Mouse (Mus musculus) CD4-positive, CD25-positive, alpha-beta regulatory T cell, adult 4 months (primary cell): ENCODE measurements around the gene Sbk2. TPM values are rescaled to one million over a fixed set of nuclear protein-coding genes. Genes with fewer than 3 reads are reported as not detected.

ENCODE experiments used
- ATAC-seq: one replicate; pipeline ENCODE4 v1.8.0; 2017
- polyA plus RNA-seq, 2 experiments: library from polyadenylated mRNA; unstranded; fragments of 100-300 nt; shearing (Covaris generic); gene quantifications; one replicate each; pipeline ENCODE4 v1.2.1; 2017

The Sbk2 gene
- polyA plus RNA-seq, 2 experiments from 2014 or later: not detected

DNA sequence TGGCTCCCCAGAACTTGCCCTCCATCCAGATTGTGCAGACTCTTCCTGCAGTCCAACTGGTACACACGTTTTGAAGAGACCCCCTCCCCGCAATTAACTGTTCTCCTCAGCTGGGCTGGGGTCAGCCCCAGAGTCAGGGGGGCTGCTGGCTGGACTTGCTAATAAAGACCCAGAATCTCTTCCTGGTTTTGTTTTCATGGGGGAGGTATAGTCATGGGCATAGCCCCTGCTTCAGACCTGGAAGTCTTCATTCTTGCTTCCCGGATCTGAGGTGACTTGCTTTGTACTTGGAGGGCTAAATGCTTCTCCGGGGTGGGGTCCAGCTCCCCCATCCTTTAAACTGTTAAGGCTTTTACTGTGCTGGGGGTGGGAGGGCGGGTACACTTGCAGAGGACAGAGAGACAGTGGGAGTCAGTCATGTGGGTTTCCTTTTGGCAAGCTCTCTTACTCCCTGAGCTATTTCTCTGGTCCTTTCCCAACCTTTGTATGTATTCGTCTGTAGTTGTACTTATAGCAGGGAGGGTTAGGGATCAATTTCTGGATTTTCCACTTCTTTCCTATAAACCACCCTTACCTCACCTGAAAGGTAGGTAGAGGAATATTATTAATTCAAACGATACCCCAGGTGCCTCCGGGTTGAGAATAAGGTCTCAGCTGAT lies 42.3 kb downstream of the Sbk2 start, which contains the start of gene Nat14:
Gene Nat14, plus strand, starts transcription at position 205 of the 659 bp plus-strand sequence.
- no peak for ATAC-seq

DNA sequence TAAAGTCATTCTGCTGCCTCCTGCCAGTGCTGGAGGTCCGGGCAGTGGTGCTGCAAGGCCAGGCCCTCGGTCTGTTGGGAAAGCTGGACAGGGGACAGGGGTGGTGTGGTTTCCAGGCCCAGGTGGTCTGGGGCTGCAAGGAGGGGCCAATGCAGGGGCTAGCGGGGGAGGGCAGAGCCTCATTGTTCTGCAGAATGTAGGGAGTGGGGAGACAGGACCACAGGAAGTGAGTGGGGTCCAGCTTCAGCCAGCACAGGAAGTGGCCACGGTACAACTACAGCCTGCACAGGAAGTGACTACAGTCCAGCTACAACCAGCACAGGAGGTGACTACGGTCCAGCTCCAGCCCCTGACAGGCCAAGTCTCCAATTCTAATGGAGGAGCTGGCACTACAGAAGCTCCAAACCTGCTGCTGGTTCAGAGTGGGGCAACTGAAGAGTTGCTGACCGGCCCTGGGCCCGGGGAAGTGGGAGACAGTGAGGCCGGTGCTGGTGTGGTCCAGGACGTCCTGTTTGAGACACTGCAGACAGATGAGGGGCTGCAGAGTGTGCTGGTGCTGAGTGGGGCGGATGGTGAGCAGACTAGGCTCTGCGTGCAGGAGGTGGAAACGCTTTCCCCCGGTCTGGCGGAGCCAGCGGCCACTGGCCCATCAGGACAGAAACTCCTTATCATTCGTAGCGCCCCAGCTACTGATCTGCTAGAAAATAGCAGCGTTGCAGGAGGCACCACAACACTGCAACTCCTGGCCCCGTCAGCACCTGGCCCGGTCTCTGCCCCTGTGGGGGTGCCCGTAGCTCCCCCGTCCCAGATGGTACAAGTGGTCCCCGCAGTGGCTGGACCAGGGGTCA lies 43.0 kb downstream of the Sbk2 start:
- no peak for ATAC-seq

DNA sequence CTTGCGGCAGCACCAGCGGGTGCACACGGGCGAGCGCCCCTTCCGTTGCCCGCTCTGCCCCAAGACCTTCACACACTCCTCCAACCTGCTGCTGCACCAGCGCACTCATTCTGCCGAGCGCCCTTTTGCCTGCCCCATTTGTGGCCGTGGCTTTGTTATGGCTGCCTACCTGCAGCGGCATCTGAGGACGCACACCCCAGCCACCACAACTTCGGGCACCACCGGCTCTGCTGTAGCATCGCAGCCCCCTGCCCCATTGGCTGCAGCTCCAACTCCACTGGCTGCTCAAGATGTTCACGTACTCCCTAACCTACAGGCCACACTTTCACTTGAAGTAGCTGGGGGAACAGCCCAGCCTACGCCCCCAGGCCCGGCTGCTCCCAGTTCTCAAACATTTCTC lies 43.7 kb downstream of the Sbk2 start:
- ATAC-seq: no peak

DNA sequence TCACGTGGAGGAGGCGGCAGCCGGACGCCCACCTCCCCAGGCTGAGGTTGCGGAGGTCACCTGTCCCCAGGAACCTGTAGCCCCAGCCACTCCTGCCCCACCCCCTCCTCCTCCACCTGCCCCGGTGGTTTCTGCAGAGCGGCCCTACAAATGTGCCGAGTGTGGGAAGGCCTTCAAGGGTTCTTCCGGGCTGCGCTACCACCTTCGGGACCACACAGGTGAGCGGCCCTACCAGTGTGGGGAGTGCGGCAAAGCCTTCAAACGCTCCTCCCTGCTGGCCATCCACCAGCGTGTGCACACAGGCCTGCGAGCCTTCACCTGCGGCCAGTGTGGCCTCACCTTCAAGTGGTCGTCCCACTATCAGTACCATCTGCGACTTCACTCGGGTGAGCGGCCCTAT lies 44.2 kb downstream of the Sbk2 start:
- no peak for ATAC-seq

DNA sequence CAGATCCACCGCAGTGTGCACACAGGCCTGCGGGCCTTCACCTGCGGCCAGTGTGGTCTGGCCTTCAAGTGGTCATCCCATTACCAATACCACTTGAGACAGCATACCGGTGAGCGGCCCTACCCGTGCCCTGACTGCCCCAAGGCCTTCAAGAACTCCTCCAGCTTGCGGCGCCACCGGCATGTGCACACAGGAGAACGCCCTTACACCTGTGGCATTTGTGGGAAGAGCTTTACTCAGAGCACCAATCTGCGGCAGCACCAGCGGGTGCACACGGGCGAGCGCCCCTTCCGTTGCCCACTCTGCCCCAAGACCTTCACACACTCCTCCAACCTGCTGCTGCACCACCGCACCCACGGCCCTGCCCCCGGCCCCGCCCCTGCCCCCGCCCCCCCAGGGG lies 45.1 kb downstream of the Sbk2 start:
- no peak for ATAC-seq

DNA sequence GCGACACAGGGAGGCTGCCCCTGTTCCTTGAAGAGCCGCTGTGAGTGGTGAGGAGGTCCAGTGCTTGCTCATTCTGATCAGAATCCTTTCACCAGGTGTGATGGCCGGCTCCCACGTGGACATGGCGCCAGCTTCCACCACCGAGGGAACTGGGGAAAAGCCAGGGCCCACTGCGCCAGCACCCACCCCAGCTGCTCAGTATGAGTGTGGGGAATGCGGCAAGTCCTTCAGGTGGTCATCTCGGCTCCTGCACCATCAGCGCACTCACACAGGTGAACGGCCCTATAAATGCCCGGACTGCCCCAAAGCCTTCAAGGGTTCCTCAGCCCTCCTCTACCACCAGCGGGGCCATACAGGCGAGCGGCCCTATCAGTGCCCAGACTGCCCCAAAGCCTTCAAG lies 45.5 kb downstream of the Sbk2 start:
- ATAC-seq: no peak

DNA sequence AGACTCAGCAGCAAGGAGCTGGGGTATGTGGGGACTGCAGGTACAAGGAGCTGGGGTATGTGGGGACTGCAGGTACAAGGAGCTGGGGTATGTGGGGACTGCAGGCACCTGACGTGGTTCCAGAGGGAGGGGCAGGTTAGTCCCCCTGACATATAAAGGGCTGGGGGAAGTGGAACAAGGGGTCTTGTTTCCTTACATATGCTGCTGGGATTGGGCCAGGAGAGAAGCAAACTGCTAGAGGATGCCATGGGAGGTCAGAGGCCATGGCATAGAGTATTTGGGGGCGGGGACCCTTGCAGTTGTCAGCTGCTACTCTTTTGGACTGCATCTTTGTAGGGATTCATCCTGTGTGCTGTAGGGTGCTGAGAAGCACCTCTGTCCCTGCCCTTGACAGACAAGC lies 46.7 kb downstream of the Sbk2 start:
- no peak for ATAC-seq

DNA sequence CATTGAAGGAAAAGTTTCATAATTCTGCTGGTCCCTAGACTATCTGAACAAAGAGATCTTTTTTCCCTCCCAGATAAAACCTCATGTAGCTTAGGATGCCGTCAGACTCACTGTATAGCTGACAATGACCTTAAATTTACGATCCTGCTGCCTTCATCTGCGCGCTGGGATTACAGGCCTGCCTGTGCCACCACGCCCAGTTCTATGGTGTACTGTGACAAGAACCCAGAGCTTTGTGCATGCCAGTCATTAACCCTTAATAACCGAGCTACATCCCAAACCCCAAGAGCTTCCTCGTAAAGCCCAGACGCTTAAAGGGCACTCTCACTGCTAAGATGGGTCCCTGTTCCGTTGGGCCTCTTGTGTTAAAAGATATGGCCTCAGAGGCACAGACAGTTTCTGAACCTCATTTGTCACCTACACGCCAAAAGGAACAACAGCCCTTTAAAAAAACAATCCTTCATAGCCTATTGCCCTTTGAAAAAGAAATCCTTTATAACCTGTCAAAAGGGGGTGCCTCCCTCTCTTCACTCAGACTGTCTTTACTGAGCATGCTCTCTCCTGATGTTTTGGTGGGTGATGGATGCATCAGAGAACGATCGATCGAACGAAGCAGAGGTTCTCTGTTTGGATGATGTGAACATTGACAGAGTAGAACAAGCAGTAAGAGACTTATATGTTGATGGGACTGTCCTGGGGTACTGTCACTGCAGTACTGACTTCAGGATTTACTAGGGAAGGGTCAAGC lies 48.4 kb downstream of the Sbk2 start:
- ATAC-seq: peak; percentile 30

DNA sequence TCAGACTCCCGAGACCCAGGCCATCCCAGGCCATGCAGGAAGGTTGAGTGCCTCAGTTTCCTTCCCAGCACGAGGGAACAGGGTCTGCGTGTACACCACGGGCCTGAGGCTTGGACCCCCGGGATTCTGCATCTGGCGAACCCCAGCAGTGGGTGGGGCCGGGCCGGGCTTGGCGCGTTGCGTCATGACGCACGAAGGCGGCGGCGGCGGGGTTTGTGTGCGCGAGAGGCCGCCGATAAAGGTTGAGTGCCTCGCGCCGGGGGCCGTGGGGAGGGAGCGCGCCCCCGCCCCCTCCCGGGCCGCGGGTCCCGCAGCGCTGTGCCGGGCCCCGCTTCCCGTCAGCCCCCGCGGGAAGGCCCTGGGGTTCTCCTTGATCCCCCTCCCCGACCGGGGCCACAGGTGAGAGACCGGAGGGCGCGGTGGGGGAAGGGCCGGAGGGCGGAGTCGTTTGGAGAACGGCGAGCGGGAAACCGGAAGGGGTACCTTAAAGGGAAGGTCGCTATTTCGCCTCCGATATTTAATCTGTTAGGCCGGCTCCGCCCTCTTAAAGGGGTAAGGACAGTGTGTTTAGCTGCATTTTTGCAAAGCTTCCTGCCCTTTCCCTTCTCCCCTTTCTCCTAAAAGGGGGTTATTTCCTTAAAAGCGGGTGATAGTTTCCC lies 49.1 kb downstream of the Sbk2 start, which contains the start of gene Zfp628:
Gene Zfp628, plus strand, starts transcription at position 211 of the 659 bp plus-strand sequence.
- peak; percentile 86 for ATAC-seq

DNA sequence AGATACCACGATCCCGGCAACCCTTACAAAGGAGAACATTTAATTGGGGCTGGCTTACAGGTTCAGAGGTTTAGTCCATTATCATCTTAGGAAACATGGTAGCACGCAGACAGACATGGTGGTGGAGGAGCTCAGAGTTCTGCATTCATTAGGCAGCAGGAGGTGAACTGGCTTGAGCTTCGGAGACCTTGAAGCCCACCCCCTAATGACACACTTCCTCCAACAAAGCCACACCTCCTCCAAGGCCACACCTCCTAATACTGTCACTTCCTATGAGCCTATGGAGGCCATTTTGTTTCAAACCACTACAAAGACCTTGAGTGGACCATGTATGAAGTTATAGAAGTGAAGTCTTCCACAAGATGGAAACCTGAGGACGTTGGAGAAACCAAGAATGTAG lies 52.0 kb downstream of the Sbk2 start:
- no peak for ATAC-seq

DNA sequence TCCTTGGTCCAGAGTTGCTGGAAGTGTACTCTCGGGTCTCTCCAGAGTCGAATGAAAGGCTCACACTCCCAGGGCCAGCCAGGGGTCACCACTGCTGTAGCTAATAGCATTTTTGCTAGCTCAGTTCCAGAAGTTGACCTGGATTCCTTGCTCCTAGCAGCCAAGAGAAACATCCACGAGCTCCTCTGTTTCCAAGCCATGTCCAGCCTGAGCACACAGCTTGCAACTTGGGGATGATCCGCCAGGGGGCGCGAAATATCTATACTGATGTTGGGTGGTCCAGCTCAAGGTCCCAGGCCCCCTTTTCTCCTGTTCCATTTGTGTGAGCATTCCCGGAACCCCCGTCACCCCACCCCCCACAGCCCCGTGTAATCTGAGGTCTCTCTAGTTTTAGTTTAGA lies 52.6 kb downstream of the Sbk2 start:
- ATAC-seq: no peak

DNA sequence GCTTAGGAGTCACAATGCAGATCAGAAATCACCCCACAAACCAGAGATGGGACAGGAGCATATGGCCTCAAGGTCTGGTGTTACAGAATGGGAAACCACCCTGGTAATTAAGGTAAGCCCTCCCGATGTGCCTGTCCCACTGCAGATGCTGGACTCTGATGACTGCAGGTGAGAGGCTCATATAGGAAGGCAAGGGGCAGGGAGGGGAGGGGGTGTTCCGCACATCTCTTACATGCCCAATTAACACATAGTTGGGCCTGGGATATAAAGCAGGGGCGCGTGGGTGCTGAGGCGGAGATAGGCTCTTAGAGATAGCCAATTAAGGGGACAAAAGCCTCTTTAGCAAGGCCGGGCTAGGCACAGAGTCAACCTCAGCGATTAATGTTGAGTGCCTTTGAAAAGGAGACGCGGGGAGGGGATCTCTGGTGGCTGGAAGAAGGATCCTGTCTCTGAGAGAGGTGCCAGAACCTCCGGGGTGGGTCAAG lies 57.7 kb downstream of the Sbk2 start, which contains the start of gene Gm36210:
Gene Gm36210, minus strand, starts transcription at position 51 of the 485 bp plus-strand sequence.
- ATAC-seq: no peak

DNA sequence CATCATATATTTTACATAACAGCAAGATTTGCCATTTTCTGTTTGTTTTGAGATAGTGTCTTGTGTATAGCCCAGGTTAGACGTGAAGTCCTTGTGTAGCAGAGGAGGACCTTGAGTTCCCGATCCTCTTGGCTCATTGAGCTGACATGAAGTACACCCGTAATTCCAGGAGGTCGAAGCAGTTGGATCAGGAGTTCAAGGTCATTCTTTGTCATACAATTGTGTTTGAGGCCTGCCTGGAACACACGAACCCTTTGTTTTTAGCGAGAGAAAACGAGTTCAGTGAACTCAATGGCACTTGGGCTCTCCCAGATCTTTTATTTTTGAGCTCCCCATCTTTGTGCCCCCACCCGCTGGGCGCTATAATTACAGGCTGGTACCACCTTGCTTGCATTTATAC lies 61.8 kb downstream of the Sbk2 start:
- ATAC-seq: no peak

DNA sequence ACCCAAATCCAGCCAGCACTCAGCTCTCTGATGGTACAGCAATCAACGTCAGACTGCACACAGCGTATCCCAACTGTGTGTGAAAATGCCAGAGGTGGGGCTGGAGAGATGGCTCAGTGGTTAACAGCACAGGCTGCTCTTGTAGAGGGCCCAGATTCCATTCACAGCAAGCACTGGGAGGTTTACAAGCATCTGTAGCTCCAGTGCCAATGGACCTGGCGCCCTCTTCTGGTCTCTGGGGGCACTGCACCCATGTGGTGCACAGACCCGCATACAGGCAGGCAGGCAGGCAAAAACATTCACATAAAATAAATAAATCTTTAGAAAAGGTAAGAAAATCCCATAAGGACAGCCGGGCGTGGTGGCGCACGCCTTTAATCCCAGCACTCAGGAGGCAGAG lies 63.0 kb downstream of the Sbk2 start:
- ATAC-seq: no peak

DNA sequence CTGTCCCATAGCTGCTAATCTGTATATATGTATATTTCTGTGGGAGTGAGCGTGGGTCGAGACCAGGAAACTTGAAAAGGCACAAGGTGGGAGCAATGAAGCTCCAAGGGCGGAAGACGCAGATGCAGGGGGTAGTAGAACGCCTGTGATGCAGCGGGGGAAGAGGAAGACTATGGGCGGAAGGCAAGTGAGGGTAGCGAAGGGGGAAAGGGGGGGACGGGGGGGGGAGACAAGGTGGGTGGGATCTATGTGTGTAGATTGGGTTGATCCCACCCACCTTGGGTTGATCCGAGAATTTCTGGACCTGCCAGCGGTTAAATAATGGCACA lies 63.7 kb downstream of the Sbk2 start:
- ATAC-seq: peak; percentile 26

DNA sequence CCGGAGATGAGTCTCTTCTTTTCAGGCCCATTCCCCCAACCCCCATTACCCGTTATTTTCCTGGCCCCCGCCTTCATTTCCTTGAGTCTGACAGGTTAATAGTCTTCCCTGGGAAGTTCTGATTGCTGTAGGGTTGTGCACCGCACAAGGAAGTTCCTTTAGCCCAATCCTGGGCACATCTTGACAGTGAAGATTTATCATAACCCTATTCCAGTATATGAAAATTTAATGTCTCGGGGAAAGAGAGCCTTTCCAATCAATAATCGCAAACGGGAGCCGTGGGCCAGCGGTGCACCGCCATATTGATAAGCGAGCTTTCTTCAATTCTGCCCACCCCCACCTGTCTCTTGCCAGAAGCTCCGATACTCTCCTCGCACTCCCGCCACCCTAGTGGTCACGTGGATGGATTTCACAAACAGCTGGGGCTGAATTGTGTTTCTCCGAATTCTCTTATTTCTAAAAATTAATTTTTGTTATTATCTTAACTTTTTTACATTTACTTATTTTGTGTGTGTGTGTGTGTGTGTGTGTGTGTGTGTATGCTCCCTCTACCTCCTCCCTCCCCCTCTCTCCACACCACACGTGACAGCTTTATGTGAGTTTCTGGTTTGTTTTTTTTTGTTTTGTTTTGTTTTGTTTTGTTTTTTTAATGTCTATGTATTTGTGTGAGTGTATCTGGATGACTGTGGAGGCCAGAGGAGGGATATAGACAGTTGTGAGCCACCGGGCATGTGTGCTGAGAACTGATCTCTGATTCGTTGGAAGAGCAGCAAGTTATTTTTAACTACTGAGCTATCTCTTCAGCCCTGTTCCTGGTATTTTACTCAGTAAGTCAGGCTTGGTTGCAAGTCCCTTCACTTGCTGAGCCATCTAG lies 64.3 kb downstream of the Sbk2 start:
- peak; percentile 39 for ATAC-seq

DNA sequence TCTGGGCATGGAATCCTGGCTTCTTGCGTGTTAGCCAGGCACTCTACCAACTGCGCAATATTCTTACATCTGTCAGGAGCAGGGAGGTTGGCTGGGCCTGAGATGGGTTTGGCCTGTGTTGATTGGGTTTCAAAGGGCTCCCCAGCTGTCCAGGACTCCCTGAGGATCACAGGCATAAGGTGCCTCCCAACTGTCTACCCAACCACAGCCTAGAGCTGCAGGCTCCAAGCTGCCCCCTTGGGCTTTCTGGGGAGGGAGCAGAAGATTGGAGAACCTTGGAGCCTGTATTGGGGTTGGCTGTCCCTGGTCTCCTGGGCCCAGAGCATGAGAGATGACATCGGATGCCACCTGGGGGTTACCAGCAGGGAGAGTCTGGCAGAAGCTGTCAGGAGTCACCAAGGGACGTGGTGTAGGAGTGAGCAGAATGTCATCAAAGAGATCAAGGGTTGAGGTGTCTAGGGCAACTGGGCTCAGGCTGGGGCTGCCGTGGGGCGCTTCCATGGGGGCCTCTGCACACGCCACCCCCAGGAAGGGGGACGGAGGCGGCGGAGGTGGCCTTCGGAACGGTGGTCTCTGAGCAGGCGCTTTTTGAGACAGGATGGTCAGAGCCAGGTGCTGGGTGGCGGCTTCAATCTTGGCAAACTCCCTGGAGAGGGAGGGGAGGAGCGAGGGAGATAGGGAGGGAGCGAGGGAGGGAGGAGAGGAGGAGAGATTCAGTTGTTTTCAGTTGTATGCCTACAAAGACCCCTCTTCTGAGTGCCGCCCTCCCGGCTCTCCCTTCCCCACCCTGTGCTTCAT lies 65.2 kb downstream of the Sbk2 start:
- ATAC-seq: no peak

DNA sequence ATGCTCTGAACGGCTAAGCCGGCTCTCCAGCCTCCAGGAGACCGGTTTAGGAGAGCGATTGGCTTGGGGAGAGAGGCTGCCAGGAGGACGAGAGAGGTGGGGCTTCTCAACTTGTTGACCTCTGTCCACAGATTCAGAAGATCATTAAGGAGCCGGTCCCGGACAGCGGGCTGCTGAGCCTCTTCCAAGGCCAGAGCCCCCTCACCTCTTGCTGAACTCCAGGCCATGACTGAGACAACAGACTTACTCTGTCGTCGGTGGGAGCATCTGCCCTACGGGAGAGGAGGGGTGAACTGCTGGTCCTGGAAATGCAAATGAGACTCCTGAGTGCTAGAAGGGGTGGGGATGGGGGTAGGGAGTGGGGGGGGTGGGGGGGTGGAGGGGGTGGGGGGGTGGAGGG lies 69.0 kb downstream of the Sbk2 start:
- no peak for ATAC-seq
